Mouse (Mus musculus): Measurements from ENCODE around the gene Sdad1. TPM values are rescaled to one million over a fixed set of nuclear protein-coding genes. Genes with fewer than 3 reads are reported as not detected.

The Sdad1 gene
- total and polyA plus RNA-seq, 3 experiments: 43.6 to 72.9 (median 63.7) TPM

DNA sequence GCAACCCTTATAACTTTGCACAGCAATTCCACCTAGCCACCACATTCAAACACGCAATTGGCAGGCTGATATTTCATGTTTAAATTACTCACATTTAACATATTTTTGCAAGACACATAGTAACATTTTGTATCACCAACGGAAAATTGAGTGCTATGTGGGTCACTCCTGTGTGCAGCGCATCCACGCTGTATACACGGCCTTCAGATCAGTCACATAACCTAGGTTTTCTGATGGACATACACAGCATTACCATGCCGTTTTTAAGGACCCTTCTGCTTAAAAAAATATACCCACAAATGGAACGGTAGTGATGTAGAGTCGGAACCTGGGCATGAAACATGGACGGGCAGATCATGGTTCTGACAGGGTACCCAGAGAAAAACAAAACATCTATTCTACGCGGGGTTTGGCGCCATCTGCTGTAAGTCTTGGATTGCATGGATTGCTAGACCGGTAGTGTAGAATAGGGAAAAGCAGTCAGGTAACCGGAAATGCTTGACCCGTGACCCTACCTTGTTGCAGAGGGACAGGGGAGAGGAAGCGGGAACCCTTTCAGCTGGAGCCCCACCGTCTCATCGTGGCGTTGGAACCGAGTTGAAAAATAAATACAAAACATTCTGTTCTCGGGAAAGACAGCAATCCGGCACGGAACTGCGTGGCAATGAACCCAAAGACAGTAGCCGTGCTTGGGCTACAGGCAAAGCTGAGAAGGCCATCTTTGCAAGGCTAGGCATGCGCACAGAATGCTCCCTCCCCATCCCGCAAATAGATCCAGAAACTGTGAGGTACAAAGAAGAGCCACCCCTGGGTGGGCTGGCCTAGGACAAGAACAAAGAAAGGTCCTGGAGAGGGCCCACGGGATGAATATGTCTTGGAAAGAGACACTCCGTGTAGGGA lies 70.7 kb downstream of the Sdad1 start:
- H3K4me1 ChIP-seq (ENCODE audit: control insufficient read depth in 1 of 2, insufficient read depth in 2 of 2): peaks cover 3 to 20% of the 10 kb centered on the region in 2 experiments; a peak in 3 of 4 replicates
- H3K4me3 ChIP-seq (replicated peaks in 1 of 3; ENCODE audit: low read depth in 2 of 3, low read length in 2 of 3, poor library complexity in 1 of 3): no peak overlapping the region
- H3K9ac ChIP-seq (ENCODE audit: insufficient read depth, low read depth): no peak overlapping the region
- in situ Hi-C loops (cut with MboI; ENCODE audit: low pct_ligation_motif_present, low pct_unique_long_range_greater_than_20kb, low sequenced_read_pairs): loop anchor here (5.0 to 10.0 kb wide), 2 partner anchors 37 to 55 kb away; no protein-coding TSS in a partner anchor
- no peaks in the 10 kb centered on the region for H3K79me2 ChIP-seq (replicated peaks; ENCODE audit: control insufficient read depth, extremely low read depth, insufficient read depth, poor library complexity, severe bottlenecking)
- TF ChIP-seq HCFC1 (IDR thresholded peaks at IDR 0.05; ENCODE audit: low read depth, low read length) (peak; percentile 51), ZKSCAN1 (IDR thresholded peaks at IDR 0.05; ENCODE audit: borderline replicate concordance, low read depth, low read length) (no peak), USF1 (IDR thresholded peaks at IDR 0.05; ENCODE audit: low read depth, low read length) (no peak), CHD1 (IDR thresholded peaks at IDR 0.05; ENCODE audit: low read depth, low read length) (no peak), RAD21 (IDR thresholded peaks at IDR 0.05; ENCODE audit: low read depth, low read length) (peak; percentile 90), CHD2 (IDR thresholded peaks at IDR 0.05; ENCODE audit: low read length) (no peak), JUN (IDR thresholded peaks at IDR 0.05; ENCODE audit: insufficient read depth, low read depth, low read length) (no peak), CTCF (conservative IDR thresholded peaks at IDR 0.05 in 1 of 2, IDR thresholded peaks at IDR 0.05 in 1 of 2; ENCODE audit: low read depth in 2 of 2, low read length in 2 of 2) (peak; percentile 35 to 86; a peak in 3 of 4 replicates), ZMIZ1 (IDR thresholded peaks at IDR 0.05; ENCODE audit: low read depth, low read length) (no peak), SMC3 (IDR thresholded peaks at IDR 0.05; ENCODE audit: low read depth, low read length) (peak; percentile 81), SIN3A (IDR thresholded peaks at IDR 0.05; ENCODE audit: low read length) (no peak), GABPA (IDR thresholded peaks at IDR 0.05; ENCODE audit: insufficient replicate concordance, low read depth, low read length) (no peak), IRF4 (IDR thresholded peaks at IDR 0.05; ENCODE audit: low read depth, low read length) (peak; percentile 58; the same call in 1 of the 2 replicates), MAFK (IDR thresholded peaks at IDR 0.05; ENCODE audit: insufficient replicate concordance, low read length) (no peak), MYC (IDR thresholded peaks at IDR 0.05; ENCODE audit: low read depth, low read length) (no peak; the same call in 1 of the 2 replicates), ZC3H11A (IDR thresholded peaks at IDR 0.05; ENCODE audit: low read depth, low read length) (peak; percentile 27; the same call in 1 of the 2 replicates), BHLHE40 (IDR thresholded peaks at IDR 0.05; ENCODE audit: low read depth, low read length) (peak; percentile 36; the same call in 1 of the 2 replicates), MEF2A (IDR thresholded peaks at IDR 0.05; ENCODE audit: borderline replicate concordance, low read depth, low read length) (no peak), POLR2A (IDR thresholded peaks at IDR 0.05; ENCODE audit: low read depth, low read length) (no peak), ELF1 (IDR thresholded peaks at IDR 0.05; ENCODE audit: low read depth, low read length) (peak; percentile 81), E2F4 (IDR thresholded peaks at IDR 0.05; ENCODE audit: insufficient replicate concordance, low read depth, low read length) (no peak), KAT2A (IDR thresholded peaks at IDR 0.05; ENCODE audit: insufficient replicate concordance, low read length) (no peak)
- no peak overlapping the region for H3K27ac ChIP-seq (ENCODE audit: insufficient read depth, low read depth)
- H3K4me2 ChIP-seq (ENCODE audit: insufficient read depth, low read depth, poor library complexity, severe bottlenecking): peak overlapping the region; percentile 18; the same call in 1 of the 2 replicates
- H3K9me3 ChIP-seq (replicated peaks; ENCODE audit: low read length): no peaks in the 10 kb centered on the region
- peaks cover 0 to 3% of the 10 kb centered on the region in 2 experiments for H3K36me3 ChIP-seq (replicated peaks in 1 of 2; ENCODE audit: control insufficient read depth in 1 of 2, insufficient read depth in 1 of 2, low read length in 1 of 2)
- H3K27me3 ChIP-seq (replicated peaks): no peaks in the 10 kb centered on the region
- peak; percentile 65 for DNase-seq (ENCODE audit: extremely low read depth)
- dilution Hi-C loops (cut with MboI; ENCODE audit: extremely low pct_ligation_motif_present, extremely low pct_unique_long_range_greater_than_20kb, low sequenced_read_pairs): no loop called here

All from CH12.LX (cell line).